Mouse (Mus musculus): Measurements from ENCODE around the gene BC147527. TPM values are rescaled to one million over a fixed set of nuclear protein-coding genes. Genes with fewer than 3 reads are reported as not detected.
"Not testable (repeated sequence)": the region's sequence is repeated elsewhere in the genome, so short reads cannot be mapped to it uniquely, and the experiment has no call there.

The BC147527 gene
- polyA plus RNA-seq (2021) = not detected

GRCm38 (mm10) chr13:120299991-120300442 lies at the start of gene BC147527:
Gene BC147527 (plus strand): TSS chr13:120300392.
- TF ChIP-seq CTCF (IDR thresholded peaks at IDR 0.05) = no peak
- H3K27me3 ChIP-seq = peaks cover 1% of the 10 kb centered on the region
- ChIA-PET POLR2A (no interaction called here), CTCF (no interaction called here)
- in situ Hi-C loops (cut with MboI; ENCODE audit: low pct_unique_long_range_greater_than_20kb) = no loop called here
- DNase-seq (ENCODE audit: low read depth, low spot score) = no peak
- peak; percentile 26 for ATAC-seq

- H3K27me3 ChIP-seq; in situ Hi-C loops (cut with MboI; ENCODE audit: low pct_unique_long_range_greater_than_20kb); CTCF ChIA-PET; ATAC-seq; DNase-seq (ENCODE audit: low read depth, low spot score); POLR2A ChIA-PET: not testable (repeated sequence)
These were observed 48.8 kb upstream of the BC147527 start for GRCm38 (mm10) chr13:120251208-120251924.

DNA sequence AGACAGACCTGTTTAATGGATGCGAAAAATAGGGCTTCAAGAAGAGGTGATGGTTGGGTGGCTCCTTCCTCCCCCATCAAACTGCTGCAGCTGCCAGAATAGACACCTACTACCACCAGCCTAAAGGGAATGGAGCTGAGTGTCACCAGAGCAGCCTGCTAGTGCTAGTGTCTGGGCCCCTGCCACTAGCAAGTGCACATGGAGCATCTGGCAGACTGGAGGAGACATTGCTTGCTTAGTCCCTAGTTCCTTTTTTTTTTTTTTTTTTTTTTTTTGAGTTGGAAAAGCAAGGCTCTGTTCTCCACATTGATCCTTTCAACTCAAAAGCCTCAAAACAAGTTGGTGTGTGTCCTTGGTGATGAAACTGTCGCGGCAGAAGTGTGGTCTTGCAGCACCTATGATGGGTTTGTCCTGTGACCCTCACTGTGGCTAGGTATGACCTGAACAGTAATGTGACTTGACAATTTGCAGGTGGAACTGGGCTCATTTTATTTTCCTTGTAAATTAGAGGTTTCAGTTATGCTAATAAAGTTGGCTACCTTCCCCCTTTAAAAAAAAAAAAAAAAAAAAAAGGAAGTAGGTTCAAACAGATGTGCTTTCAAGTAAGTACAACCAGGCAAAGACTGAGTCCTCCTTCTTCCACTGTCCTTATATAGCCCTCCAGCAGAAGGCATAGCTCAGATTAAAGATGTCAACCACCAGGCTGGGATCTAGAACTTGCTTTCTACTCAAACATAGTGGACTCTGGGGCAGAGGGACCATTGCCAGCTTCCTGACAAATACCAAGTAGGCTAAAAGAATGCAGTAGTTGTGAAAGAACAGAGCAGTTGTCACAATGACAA lies 41.2 kb upstream of the BC147527 start:
- ATAC-seq, CTCF ChIA-PET: not testable (repeated sequence)

DNA sequence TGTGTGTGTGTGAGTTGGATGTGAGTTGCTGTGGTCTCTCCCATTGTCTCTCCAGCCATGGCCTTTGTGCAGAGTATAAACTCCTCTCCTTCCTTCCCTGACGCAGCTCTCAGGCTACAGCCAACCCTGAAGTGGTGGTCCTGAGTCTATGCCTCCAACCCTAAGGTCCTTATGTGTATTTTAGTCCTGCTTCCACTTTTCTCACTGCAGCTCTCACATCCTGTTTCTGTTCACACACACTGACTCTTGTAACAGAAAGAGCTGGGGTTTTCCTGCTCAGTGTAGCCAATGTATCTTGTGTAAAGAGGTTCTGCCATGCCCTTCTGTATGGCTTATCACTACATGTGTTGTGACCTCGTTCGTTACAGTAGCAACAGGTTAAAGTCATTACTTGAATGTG lies 40.5 kb upstream of the BC147527 start:
- POLR2A ChIA-PET; CTCF ChIA-PET; DNase-seq (ENCODE audit: low read depth, low spot score); ATAC-seq; H3K27me3 ChIP-seq; in situ Hi-C loops (cut with MboI; ENCODE audit: low pct_unique_long_range_greater_than_20kb): not testable (repeated sequence)

More for the DNA sequence above, 41.2 kb upstream of the BC147527 start:
- H3K27me3 ChIP-seq; DNase-seq (ENCODE audit: low read depth, low spot score); in situ Hi-C loops (cut with MboI; ENCODE audit: low pct_unique_long_range_greater_than_20kb); POLR2A ChIA-PET: not testable (repeated sequence)

GRCm38 (mm10) chr13:120262870-120263269 lies 37.3 kb upstream of the BC147527 start, which contains the start of gene AF067061:
Gene AF067061 (plus strand): TSS chr13:120263114.
- CTCF ChIA-PET; ATAC-seq; H3K27me3 ChIP-seq; POLR2A ChIA-PET; DNase-seq (ENCODE audit: low read depth, low spot score); in situ Hi-C loops (cut with MboI; ENCODE audit: low pct_unique_long_range_greater_than_20kb): not testable (repeated sequence)

GRCm38 (mm10) chr13:120277837-120278236 lies 22.4 kb upstream of the BC147527 start:
- H3K27me3 ChIP-seq; POLR2A ChIA-PET; DNase-seq (ENCODE audit: low read depth, low spot score); CTCF ChIA-PET; in situ Hi-C loops (cut with MboI; ENCODE audit: low pct_unique_long_range_greater_than_20kb): not testable (repeated sequence)
- peak; percentile 44 for ATAC-seq

DNA sequence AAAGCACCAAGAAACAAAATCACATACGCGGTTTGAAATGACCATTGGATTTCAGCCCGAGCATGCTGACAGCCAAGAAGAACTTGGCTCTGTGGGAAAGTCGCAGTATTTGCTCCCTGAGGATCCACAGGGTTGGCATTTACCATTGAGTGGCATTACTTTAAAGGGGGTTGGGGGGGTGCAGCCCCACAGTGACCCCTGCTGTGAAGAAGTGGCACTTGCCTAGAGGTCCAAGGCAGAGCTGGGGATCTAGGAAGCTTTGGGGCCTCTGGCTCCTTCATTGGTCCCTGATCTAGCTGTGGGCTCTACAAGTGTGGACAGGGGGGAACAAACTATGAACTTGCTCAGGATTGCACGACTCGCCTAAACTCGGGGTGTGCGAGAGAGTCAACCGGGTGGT lies 21.4 kb upstream of the BC147527 start:
- DNase-seq (ENCODE audit: low read depth, low spot score) (no peak), ATAC-seq (no peak)
- POLR2A ChIA-PET = no interaction called here
- CTCF ChIA-PET = no interaction called here
- TF ChIP-seq CTCF (IDR thresholded peaks at IDR 0.05) = no peak
- no peaks in the 10 kb centered on the region for H3K27me3 ChIP-seq
- in situ Hi-C loops (cut with MboI; ENCODE audit: low pct_unique_long_range_greater_than_20kb) = no loop called here

DNA sequence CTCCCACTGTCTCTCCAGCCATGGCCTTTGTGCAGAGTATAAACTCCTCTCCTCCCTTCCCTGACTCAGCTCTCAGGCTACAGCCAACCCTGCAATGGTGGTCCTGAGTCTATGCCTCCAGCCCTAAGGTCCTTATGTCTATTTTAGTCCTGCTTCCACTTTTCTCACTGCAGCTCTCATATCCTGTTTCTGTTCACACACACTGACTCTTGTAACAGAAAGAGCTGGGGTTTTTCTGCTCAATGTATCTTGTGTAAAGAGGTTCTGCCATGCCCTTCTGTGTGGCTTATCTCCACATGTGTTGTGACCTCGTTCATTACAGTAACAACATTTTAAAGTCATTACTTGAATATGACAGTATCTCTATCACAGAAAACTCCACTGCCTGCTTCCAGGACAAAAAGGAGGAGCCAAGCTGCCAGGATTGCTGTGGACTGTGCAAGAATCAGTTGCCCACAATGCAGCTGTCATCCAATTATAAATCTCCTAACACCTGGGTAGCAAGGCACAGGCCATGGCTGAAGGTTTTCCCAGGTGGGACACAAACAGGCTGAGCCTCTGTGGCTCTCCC lies 783 bp upstream of the BC147527 start:
- ATAC-seq (peak; percentile 35), DNase-seq (ENCODE audit: low read depth, low spot score) (no peak)
- CTCF ChIA-PET = no interaction called here
- in situ Hi-C loops (cut with MboI; ENCODE audit: low pct_unique_long_range_greater_than_20kb) = no loop called here
- no peaks in the 10 kb centered on the region for H3K27me3 ChIP-seq
- POLR2A ChIA-PET = no interaction called here
- TF ChIP-seq CTCF (IDR thresholded peaks at IDR 0.05) = no peak

DNA sequence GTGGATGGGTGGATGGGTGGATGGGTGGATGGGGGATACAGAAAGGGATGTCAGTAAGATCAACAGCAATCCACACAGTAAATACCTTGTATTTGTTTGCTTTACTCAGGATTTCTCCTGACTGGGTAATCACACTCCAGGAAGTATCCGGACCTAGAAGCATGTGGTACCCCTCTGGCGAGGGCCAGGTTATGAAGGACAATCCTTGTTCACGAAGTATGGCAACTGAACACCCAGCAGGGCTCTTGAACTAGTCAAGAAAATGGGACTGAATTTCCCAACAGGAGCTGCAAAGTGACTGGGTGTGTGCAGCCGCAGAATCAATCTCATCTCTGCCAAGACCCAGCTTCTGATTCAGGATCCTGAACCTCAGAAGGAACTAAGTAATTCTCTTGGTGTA lies 661 bp downstream of the BC147527 start:
- CTCF ChIA-PET = no interaction called here
- POLR2A ChIA-PET = no interaction called here
- no peak for TF ChIP-seq CTCF (IDR thresholded peaks at IDR 0.05)
- H3K27me3 ChIP-seq = peaks cover 7% of the 10 kb centered on the region
- ATAC-seq = no peak
- no peak for DNase-seq (ENCODE audit: low read depth, low spot score)
- in situ Hi-C loops (cut with MboI; ENCODE audit: low pct_unique_long_range_greater_than_20kb) = no loop called here

DNA sequence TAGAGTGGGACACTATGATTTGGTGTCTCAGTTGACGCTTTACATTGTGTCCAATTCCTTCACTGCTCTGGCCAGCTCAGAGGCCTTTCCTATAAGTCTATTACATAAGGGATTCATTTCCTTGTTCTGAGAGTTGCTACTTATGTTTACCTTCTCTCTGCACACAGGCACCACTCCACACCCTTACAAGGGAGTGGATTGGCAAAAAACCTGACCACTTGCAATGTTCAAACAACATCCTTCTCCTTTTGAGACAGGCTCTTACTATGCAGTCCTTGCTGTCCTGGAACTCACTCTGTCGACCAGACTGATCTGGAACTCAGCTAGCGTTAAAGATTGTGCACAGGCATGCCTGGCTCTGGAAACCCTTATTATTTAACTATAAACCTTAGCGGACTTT lies 10.6 kb downstream of the BC147527 start:
- no peaks in the 10 kb centered on the region for H3K27me3 ChIP-seq
- ATAC-seq (no peak), DNase-seq (ENCODE audit: low read depth, low spot score) (no peak)
- in situ Hi-C loops (cut with MboI; ENCODE audit: low pct_unique_long_range_greater_than_20kb) = no loop called here
- TF ChIP-seq CTCF (IDR thresholded peaks at IDR 0.05) = no peak
- ChIA-PET CTCF (no interaction called here), POLR2A (no interaction called here)

GRCm38 (mm10) chr13:120313584-120313983 lies 13.4 kb downstream of the BC147527 start:
- CTCF ChIA-PET = no interaction called here

GRCm38 (mm10) chr13:120316578-120316977 lies 16.4 kb downstream of the BC147527 start, which contains the start of gene Tcstv3:
Gene Tcstv3 (plus strand): TSS chr13:120316878.
- in situ Hi-C loops (cut with MboI; ENCODE audit: low pct_unique_long_range_greater_than_20kb); ATAC-seq; DNase-seq (ENCODE audit: low read depth, low spot score); H3K27me3 ChIP-seq; CTCF ChIA-PET; POLR2A ChIA-PET: not testable (repeated sequence)

More at GRCm38 (mm10) chr13:120313584-120313983, 13.4 kb downstream of the BC147527 start:
- DNase-seq (ENCODE audit: low read depth, low spot score) (no peak), ATAC-seq (no peak)
- H3K27me3 ChIP-seq = no peaks in the 10 kb centered on the region
- peak; percentile 77 for TF ChIP-seq CTCF (IDR thresholded peaks at IDR 0.05)
- in situ Hi-C loops (cut with MboI; ENCODE audit: low pct_unique_long_range_greater_than_20kb) = no loop called here
- POLR2A ChIA-PET = no interaction called here

Measured in Patski (cell line).